8 mouse cellular contexts compared by ENCODE assay signal in genomic region chr15:93575884-93576283, GRCm38 (mm10). TPM values are rescaled to one million over a fixed set of nuclear protein-coding genes. Genes with fewer than 3 reads are reported as not detected.
DNase-seq lines count a peak whose midpoint lies in the region; ATAC-seq and TF ChIP-seq lines count a peak whose summit lies in the region.

No protein-coding gene starts in this region.

- no peaks in the 10 kb centered on the region for H3K36me3 ChIP-seq in liver, postnatal 0 days (replicated peaks; ENCODE audit: insufficient read depth, low read length)

- H3K27me3 ChIP-seq in liver, postnatal 0 days (ENCODE audit: insufficient read depth, low read length): no peaks in the 10 kb centered on the region

- peak; percentile 88 for TF ChIP-seq CTCF in liver, postnatal 0 days (IDR thresholded peaks at IDR 0.05; ENCODE audit: low read depth)

- peak; percentile 78 for DNase-seq in MN1 (ENCODE audit: low spot score)
- peak; percentile 69 for DNase-seq in brain, embryonic 18.5 days (ENCODE audit: low read depth, low spot score)
- peak; percentile 49 for DNase-seq in heart, postnatal 25 days (ENCODE audit: low spot score)
- DNase-seq in kidney, postnatal 36 days: peak; percentile 90 to 93
- peak; percentile 77 for DNase-seq in liver, postnatal 0 days
- DNase-seq in ovary, postnatal 14 days (ENCODE audit: low spot score): peak; percentile 88
- peak; percentile 81 for DNase-seq in thymus, postnatal 4 days

- no peak overlapping the region for H3K27ac ChIP-seq in liver, postnatal 0 days (ENCODE audit: low read depth)

- TF ChIP-seq EP300 in liver, postnatal 0 days (IDR thresholded peaks at IDR 0.05; ENCODE audit: low read depth): no peak

- H3K4me1 ChIP-seq in liver, postnatal 0 days (ENCODE audit: insufficient read depth): no peaks in the 10 kb centered on the region

- no peaks in the 10 kb centered on the region; the same call in 1 of the 2 replicates for H3K9me3 ChIP-seq in liver, postnatal 0 days (ENCODE audit: low read length)

- no peak overlapping the region for H3K4me3 ChIP-seq in liver, postnatal 0 days (ENCODE audit: low read depth, low read length)

- no peak overlapping the region for H3K4me2 ChIP-seq in liver, postnatal 0 days (ENCODE audit: low read depth, low read length)

- H3K9ac ChIP-seq in liver, postnatal 0 days (replicated peaks): no peak overlapping the region

- intact Hi-C loops in heart, postnatal 25 days (cut with DNase I): loop anchor here (1.0 to 10.0 kb wide), 6 partner anchors 57 to 636 kb away; no protein-coding TSS in a partner anchor

- ATAC-seq in erythroid progenitor cell, adult 5-6 weeks (replicated peaks; ENCODE audit: low FRiP score, poor library complexity, severe bottlenecking): peak; percentile 46; the same call in 1 of the 2 replicates
- ATAC-seq in liver, postnatal 0 days: peak; percentile 57; the same call in 1 of the 2 replicates

- WGBS in liver, postnatal 0 days (ENCODE audit: insufficient replicate concordance): 15% methylated on average over 5 of the region's 5 CpGs

RNA-seq across cellular contexts. Expression of gene Prickle1, which starts 19.8 kb away (rescaled TPM):
- 0.42 TPM in 1 of 2 replicates, not detected in the other for total RNA-seq in erythroid progenitor cell, adult 5-6 weeks (2015; ENCODE audit: low replicate concordance)
- not detected in 2 replicates for total RNA-seq in erythroid progenitor cell, adult 5-6 weeks (2017; ENCODE audit: low replicate concordance)
- total RNA-seq in heart, postnatal 25 days (2021): 10 to 100 TPM; 16.8 to 18.9 TPM
- polyA plus RNA-seq in liver, postnatal 0 days (2015; fragmentation: Nextera tagmentation; extraction: Ambion mirVana): 2.3 and 2.5 TPM in 2 replicates

Comparison
In these comparisons a context has a peak if more than half of its experiments do, and no peak if none do; other contexts are left out.
1. RNA of gene Prickle1, which starts 19.8 kb away (total RNA-seq): 16.8 to 18.9 TPM in heart, postnatal 25 days; 0.42 TPM in erythroid progenitor cell, adult 5-6 weeks; every median in the first group is over 10 times any median in the second.
2. Peak in every context shown above with its lines, with median percentiles within 50 percentile points of each other: DNase-seq.